Mouse (Mus musculus) stomach, embryonic 16.5 days (tissue): ENCODE results near the gene Chrnb4. TPM values are rescaled to one million over a fixed set of nuclear protein-coding genes. Genes with fewer than 3 reads are reported as not detected.

Source experiments
- ATAC-seq: fragments of 200-750 bp; cut with Nextera tagmentation; 2 replicates; pipeline ENCODE4 v1.8.0; 2017; ENCODE audit warnings: moderate number of reproducible peaks, moderate TSS enrichment; ENCODE audit not compliant: insufficient read depth, low FRiP score
- H3K27ac ChIP-seq: fragments of 300-500 bp; sonication (generic); 2 replicates; pipeline ENCODE4 v1.5.1; 2014; ENCODE audit warnings: low read length
- H3K27me3 ChIP-seq: fragments of 300-500 bp; sonication (generic); 2 replicates; pipeline ENCODE4 v1.6.1; 2014; ENCODE audit warnings: low read length, control low read depth, mixed read lengths; ENCODE audit not compliant: control insufficient read depth, insufficient read depth
- H3K36me3 ChIP-seq: fragments of 300-500 bp; sonication (generic); 2 replicates; pipeline ENCODE4 v1.6.1; 2014; ENCODE audit warnings: low read length; ENCODE audit not compliant: control insufficient read depth, insufficient read depth
- H3K4me1 ChIP-seq: fragments of 300-500 bp; sonication (generic); 2 replicates; pipeline ENCODE4 v1.6.1; 2014; ENCODE audit warnings: low read length, control low read depth, mixed read lengths; ENCODE audit not compliant: control insufficient read depth, insufficient read depth
- H3K4me2 ChIP-seq: fragments of 300-500 bp; sonication (generic); 2 replicates; pipeline ENCODE4 v1.6.1; 2014; ENCODE audit warnings: low read depth, low read length, mixed read lengths
- H3K4me3 ChIP-seq: fragments of 300-500 bp; sonication (generic); replicated peaks from 2 replicates; pipeline ENCODE4 v1.5.1; 2014; ENCODE audit warnings: mild to moderate bottlenecking, low read length
- H3K9ac ChIP-seq: fragments of 300-500 bp; sonication (generic); 2 replicates; pipeline ENCODE4 v1.6.1; 2014; ENCODE audit warnings: low read length
- H3K9me3 ChIP-seq: fragments of 300-500 bp; sonication (generic); replicated peaks from 2 replicates; pipeline ENCODE4 v1.6.1; 2016; ENCODE audit warnings: low read length, control low read depth; ENCODE audit not compliant: control insufficient read depth
- WGBS: fragments of 180-500 bp; shearing (Covaris S2); extraction: QIAGEN DNeasy Blood & Tissue Kit; methylation state at CpG from one replicate; pipeline ENCODE4 v1.1.7; 2014; 5-methylcytosine and 5-hydroxymethylcytosine counted together
- polyA plus RNA-seq: library from polyadenylated mRNA; unstranded; fragments of >200 nt; fragmentation: Nextera tagmentation; extraction: Ambion mirVana; gene quantifications from 2 replicates; pipeline ENCODE4 v1.2.1, GENCODE M21; 2015

Chrnb4 gene
- 3.6 and 3.7 TPM in 2 replicates for polyA plus RNA-seq

DNA sequence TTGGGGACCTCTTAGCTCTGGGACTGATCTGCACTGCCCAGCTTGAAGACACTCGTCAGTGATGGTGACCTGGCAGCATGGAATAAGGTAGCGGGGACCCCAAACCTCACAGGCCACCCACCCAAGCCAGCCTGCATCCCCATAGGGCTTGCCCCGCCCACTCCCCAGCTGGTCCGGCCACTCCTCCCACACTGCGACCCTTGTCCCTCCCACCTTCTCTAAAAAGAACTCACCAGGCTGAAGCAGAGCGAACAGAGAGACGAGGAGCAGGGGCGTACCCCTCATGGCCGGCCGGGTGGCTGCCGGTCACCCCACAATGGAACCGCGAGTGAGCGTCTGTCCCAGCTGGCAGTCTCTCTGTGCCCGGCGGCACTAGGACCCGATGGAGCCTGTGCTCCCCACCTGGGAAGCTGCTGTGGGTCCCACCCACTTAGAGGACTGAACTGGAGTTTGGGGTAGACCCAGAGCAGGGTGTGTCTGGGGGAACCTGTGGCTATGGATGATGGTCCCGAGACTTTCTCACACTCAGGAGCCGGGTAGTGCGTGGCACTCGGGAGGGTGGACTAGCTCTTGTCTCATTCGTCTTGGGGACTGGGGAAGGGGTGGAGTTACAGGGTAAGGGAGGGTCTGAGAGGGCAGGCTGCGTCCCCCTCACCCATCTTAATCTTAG, at the start of gene Chrnb4:
Gene Chrnb4 (minus strand): TSS at position 569 of the 670 bp plus-strand sequence.
- H3K4me1 ChIP-seq, result peaks cover 10% of the 10 kb centered on the region
- peak within 1 kb of the TSS; percentile 88 for H3K4me2 ChIP-seq
- no peaks in the 10 kb centered on the region for H3K36me3 ChIP-seq
- no peak within 1 kb of the TSS for H3K27ac ChIP-seq
- ATAC-seq, result peak; percentile 41; the same call in 1 of the 2 replicates
- H3K27me3 ChIP-seq, result no peaks in the 10 kb centered on the region
- WGBS, result under 1% methylated on average over 23 of the region's 23 CpGs
- peak within 1 kb of the TSS; percentile 51 for H3K4me3 ChIP-seq
- H3K9ac ChIP-seq, result peak within 1 kb of the TSS; percentile 66
- no peaks in the 10 kb centered on the region for H3K9me3 ChIP-seq

- Histone ChIP-seq H3K27ac (no peak overlapping the region), H3K4me1 (no peaks in the 10 kb centered on the region), H3K4me3 (no peak overlapping the region), H3K4me2 (no peak overlapping the region), H3K36me3 (no peaks in the 10 kb centered on the region), H3K27me3 (no peaks in the 10 kb centered on the region), H3K9me3 (no peaks in the 10 kb centered on the region), H3K9ac (no peak overlapping the region)
- no peak for ATAC-seq
- WGBS, result 88% methylated on average over 4 of the region's 4 CpGs
These were observed 48.3 kb upstream of the Chrnb4 start for GRCm38 (mm10) chr9:55096870-55097269.

GRCm38 (mm10) chr9:55096033-55096432, 47.5 kb upstream of the Chrnb4 start:
- Histone ChIP-seq H3K4me1 (no peaks in the 10 kb centered on the region), H3K4me3 (no peak overlapping the region), H3K9me3 (no peaks in the 10 kb centered on the region), H3K9ac (no peak overlapping the region), H3K27me3 (no peaks in the 10 kb centered on the region), H3K36me3 (no peaks in the 10 kb centered on the region), H3K27ac (no peak overlapping the region), H3K4me2 (no peak overlapping the region)
- 56% methylated on average over 3 of the region's 3 CpGs for WGBS
- ATAC-seq, result no peak

- Histone ChIP-seq H3K27me3 (no peaks in the 10 kb centered on the region), H3K4me3 (no peak overlapping the region), H3K9ac (no peak overlapping the region), H3K4me2 (no peak overlapping the region), H3K9me3 (no peaks in the 10 kb centered on the region), H3K27ac (no peak overlapping the region), H3K36me3 (no peaks in the 10 kb centered on the region), H3K4me1 (no peaks in the 10 kb centered on the region)
- no peak for ATAC-seq
- 11% methylated on average over 5 of the region's 5 CpGs for WGBS
These were observed 41.6 kb upstream of the Chrnb4 start for GRCm38 (mm10) chr9:55090141-55090540.

- no peak overlapping the region for H3K4me2 ChIP-seq
These were observed 40.6 kb upstream of the Chrnb4 start for GRCm38 (mm10) chr9:55089226-55089625.

DNA sequence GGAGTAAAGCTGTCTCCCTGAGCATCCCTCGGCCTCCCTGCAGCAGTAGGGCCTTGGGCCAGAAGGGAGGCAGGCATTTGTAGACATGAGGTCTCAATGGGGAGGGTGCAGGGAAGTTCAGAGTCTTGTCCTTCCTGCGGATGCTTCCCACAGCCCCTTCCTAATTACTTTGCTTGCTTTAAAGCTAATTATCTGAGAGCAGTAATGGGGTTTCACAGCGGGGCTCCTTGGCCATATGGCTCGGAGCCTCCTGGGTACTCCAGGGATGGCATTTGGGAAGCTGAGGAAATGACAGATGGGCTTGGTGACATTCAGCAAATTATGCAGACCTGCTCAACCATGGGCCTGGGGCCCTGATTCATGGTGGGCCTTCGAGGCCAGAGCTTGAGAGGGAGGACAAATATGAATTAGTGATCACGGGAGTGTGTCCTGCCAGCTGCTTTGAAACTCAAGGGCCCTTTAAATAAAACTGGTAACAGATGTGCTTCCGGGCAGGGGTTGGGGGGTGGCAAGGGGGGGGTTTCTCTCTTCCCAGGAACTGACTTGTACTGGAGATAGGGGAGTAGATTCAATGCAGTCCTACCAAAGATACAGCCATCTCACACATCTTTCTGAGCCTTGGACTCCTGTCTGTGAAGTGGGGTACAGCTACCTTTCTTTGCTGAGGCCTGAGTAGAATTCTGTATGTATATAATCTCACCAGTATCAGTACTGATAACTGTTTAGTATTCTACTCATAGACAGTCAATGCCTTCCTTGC, 34.8 kb upstream of the Chrnb4 start:
- no peak for ATAC-seq

More at GRCm38 (mm10) chr9:55089226-55089625, 40.6 kb upstream of the Chrnb4 start:
- Histone ChIP-seq H3K27ac (no peak overlapping the region), H3K27me3 (no peaks in the 10 kb centered on the region), H3K4me1 (no peaks in the 10 kb centered on the region), H3K9me3 (no peaks in the 10 kb centered on the region), H3K9ac (no peak overlapping the region), H3K4me3 (no peak overlapping the region), H3K36me3 (no peaks in the 10 kb centered on the region)
- no peak for ATAC-seq
- WGBS, result 82% methylated on average over 2 of the region's 2 CpGs

GRCm38 (mm10) chr9:55067965-55068265, 19.3 kb upstream of the Chrnb4 start:
- Histone ChIP-seq H3K4me1 (no peaks in the 10 kb centered on the region), H3K4me2 (no peak overlapping the region), H3K4me3 (no peak overlapping the region), H3K36me3 (no peaks in the 10 kb centered on the region), H3K27ac (no peak overlapping the region), H3K27me3 (no peaks in the 10 kb centered on the region), H3K9ac (no peak overlapping the region), H3K9me3 (no peaks in the 10 kb centered on the region)
- 22% methylated on average over 5 of the region's 5 CpGs for WGBS
- no peak for ATAC-seq

More for the DNA sequence above, 34.8 kb upstream of the Chrnb4 start:
- no peak overlapping the region for H3K9ac ChIP-seq
- H3K36me3 ChIP-seq, result no peaks in the 10 kb centered on the region
- no peaks in the 10 kb centered on the region for H3K27me3 ChIP-seq
- H3K27ac ChIP-seq, result no peak overlapping the region
- H3K4me2 ChIP-seq, result no peak overlapping the region
- H3K4me1 ChIP-seq, result no peaks in the 10 kb centered on the region
- WGBS, result 45% methylated on average over 7 of the region's 7 CpGs
- H3K9me3 ChIP-seq, result no peaks in the 10 kb centered on the region
- no peak overlapping the region for H3K4me3 ChIP-seq

DNA sequence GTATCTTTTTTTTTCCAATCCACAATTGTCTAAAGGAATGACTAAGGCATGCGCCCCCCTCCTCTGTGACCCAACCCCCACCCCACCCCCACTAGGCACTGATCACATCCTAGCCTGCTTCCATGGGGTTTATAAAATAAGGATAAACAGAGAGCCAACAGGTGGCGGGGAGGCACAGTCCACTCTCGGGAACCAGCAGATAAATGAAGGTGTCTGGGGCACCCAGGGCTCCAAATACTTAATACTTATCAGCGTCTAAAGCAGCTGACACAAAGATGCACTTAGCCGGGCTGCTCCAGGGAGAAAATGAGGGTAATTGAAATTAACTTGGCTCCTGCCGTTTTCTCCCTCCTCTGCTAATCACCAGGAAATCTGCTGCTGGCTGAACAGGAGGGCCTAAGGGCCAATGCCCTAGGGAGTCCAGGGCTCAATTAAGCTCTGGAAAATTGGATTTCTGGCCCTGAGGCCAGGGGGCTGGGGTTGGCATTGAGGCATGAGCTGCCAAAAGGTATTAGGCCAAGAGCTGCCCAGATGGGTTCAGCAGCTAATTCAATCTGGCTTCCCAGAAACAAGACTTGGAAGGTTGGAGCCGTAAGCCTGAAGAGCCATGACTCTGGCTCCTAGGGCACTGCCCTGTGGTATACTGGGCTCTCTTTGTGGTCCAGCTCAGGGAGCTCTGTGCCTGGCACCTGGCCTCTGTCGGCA, 18.8 kb upstream of the Chrnb4 start:
- 36% methylated on average over 8 of the region's 8 CpGs for whole genome bisulfite sequencing
- peak; percentile 53; the same call in 1 of the 2 replicates for ATAC-seq
- H3K9ac ChIP-seq, result no peak overlapping the region
- no peak overlapping the region for H3K4me3 ChIP-seq
- H3K27ac ChIP-seq, result no peak overlapping the region
- no peak overlapping the region for H3K4me2 ChIP-seq
- H3K27me3 ChIP-seq, result no peaks in the 10 kb centered on the region
- H3K36me3 ChIP-seq, result no peaks in the 10 kb centered on the region
- H3K9me3 ChIP-seq, result no peaks in the 10 kb centered on the region
- no peaks in the 10 kb centered on the region for H3K4me1 ChIP-seq

DNA sequence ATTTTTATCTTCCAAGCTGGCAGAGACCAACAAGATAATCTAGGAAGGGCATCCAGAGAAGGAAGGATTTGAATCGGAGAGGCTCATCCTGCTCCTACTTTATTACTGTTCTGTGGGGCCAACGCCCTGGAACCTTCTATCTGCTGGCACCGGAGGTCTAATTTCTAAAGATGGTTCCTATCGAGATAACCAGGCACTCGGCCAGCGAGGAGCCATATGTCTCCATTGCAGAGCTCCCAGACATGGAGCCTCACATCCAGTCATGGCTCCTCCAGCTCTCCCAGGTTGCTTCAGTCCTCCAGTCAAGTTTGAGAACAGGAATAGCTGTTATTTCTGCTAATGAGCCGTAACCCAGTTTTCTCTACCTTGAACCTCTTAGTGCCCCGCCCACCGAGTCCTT, 16.7 kb upstream of the Chrnb4 start:
- no peaks in the 10 kb centered on the region for H3K27me3 ChIP-seq

More for the DNA sequence above, 16.7 kb upstream of the Chrnb4 start:
- Histone ChIP-seq H3K4me2 (no peak overlapping the region), H3K9me3 (no peaks in the 10 kb centered on the region), H3K36me3 (no peaks in the 10 kb centered on the region), H3K4me1 (no peaks in the 10 kb centered on the region), H3K27ac (no peak overlapping the region), H3K9ac (no peak overlapping the region), H3K4me3 (no peak overlapping the region)
- ATAC-seq, result no peak
- 85% methylated on average over 9 of the region's 9 CpGs for WGBS
